Mouse (Mus musculus): ENCODE measurements around the gene Cd55.
"Not testable (repeated sequence)": the region's sequence is repeated elsewhere in the genome, so short reads cannot be mapped to it uniquely, and the experiment has no call there.

Cd55 gene

GRCm38 (mm10) chr1:130462084-130462861, at the start of gene Cd55:
Cd55 (minus strand) TSS chr1:130462744.
- DNase-seq: peak; percentile 71

GRCm38 (mm10) chr1:130511823-130512370, 49.4 kb upstream of the Cd55 start:
- DNase-seq: no peak

GRCm38 (mm10) chr1:130508957-130509350, 46.4 kb upstream of the Cd55 start:
- DNase-seq: no peak

- DNase-seq: no peak
These were observed 45.7 kb upstream of the Cd55 start for GRCm38 (mm10) chr1:130508030-130508956.

GRCm38 (mm10) chr1:130507408-130507807, 44.9 kb upstream of the Cd55 start:
- DNase-seq: no peak

GRCm38 (mm10) chr1:130499962-130500361, 37.4 kb upstream of the Cd55 start:
- no peak for DNase-seq

- no peak for DNase-seq
These were observed 35.8 kb upstream of the Cd55 start for GRCm38 (mm10) chr1:130498331-130498730.

GRCm38 (mm10) chr1:130486816-130487545, 24.4 kb upstream of the Cd55 start:
- no peak for DNase-seq

GRCm38 (mm10) chr1:130485828-130486620, 23.5 kb upstream of the Cd55 start:
- DNase-seq: no peak

- no peak for DNase-seq
These were observed 22.8 kb upstream of the Cd55 start for GRCm38 (mm10) chr1:130485376-130485775.

- no peak for DNase-seq
These were observed 12.4 kb upstream of the Cd55 start for GRCm38 (mm10) chr1:130474936-130475335.

GRCm38 (mm10) chr1:130474226-130474625, 11.7 kb upstream of the Cd55 start:
- DNase-seq: no peak

- DNase-seq: no peak
These were observed 7.5 kb upstream of the Cd55 start for GRCm38 (mm10) chr1:130470074-130470473.

GRCm38 (mm10) chr1:130467453-130467852, 4.9 kb upstream of the Cd55 start:
- DNase-seq: no peak

- no peak for DNase-seq
These were observed 1.6 kb upstream of the Cd55 start for GRCm38 (mm10) chr1:130464173-130464572.

GRCm38 (mm10) chr1:130462867-130463266, 323 bp upstream of the Cd55 start:
- no peak for DNase-seq

- no peak for DNase-seq
These were observed 7.4 kb downstream of the Cd55 start for GRCm38 (mm10) chr1:130455111-130455510.

GRCm38 (mm10) chr1:130442930-130443329, 19.6 kb downstream of the Cd55 start:
- DNase-seq: not testable (repeated sequence)

- DNase-seq: no peak
These were observed 31.6 kb downstream of the Cd55 start for GRCm38 (mm10) chr1:130430920-130431319.

- not testable (repeated sequence) for DNase-seq
These were observed 33.9 kb downstream of the Cd55 start for GRCm38 (mm10) chr1:130428667-130429066.

GRCm38 (mm10) chr1:130427175-130427853, 35.2 kb downstream of the Cd55 start:
- DNase-seq: not testable (repeated sequence)
